Mouse (Mus musculus) lung, adult 2 months (tissue): ENCODE measurements at regions not wholly inside any gene's neighbourhood (a gene's known extent, or its start where the extent isn't known, plus 50 kb on each side); places are given as distances from the start of the nearest gene placed in this dataset.

Experiments
- CTCF ChIP-seq: fragments of 200-500 bp; IDR thresholded peaks from 2 replicates; pipeline ENCODE4 v1.5.1; 2011; ENCODE audit warnings: mild to moderate bottlenecking, low read length, control low read depth; ENCODE audit not compliant: insufficient read depth
- POLR2A ChIP-seq: fragments of 200-500 bp; IDR thresholded peaks from 2 replicates; pipeline ENCODE4 v1.6.1; 2011; ENCODE audit warnings: low read depth, mild to moderate bottlenecking, control low read depth, low read length, borderline replicate concordance; ENCODE audit errors: extremely low read depth

DNA sequence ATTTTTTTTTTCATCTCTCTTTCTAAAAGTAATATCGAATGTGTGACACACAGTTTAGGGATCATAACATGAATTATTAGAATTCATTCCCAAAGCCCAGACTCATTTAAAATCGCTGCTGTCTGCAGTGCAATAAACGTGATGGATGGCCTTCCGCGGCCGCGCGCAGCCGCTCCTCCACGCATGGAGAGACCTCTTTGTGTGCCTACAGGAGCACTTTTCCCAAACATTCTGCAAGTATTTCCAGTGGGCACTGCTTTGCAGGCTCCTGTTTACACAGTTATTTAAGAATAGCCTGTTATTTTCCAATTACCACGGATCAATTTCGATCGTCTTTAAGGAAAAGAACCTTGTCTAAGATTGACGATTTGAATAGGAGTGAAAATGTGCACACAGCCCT is 115.6 kb downstream of the Akr1d1 start:
- TF ChIP-seq CTCF (no peak), POLR2A (no peak)
